Mouse (Mus musculus): Measurements from ENCODE around the gene Gtf2h1. TPM values are rescaled to one million over a fixed set of nuclear protein-coding genes. Genes with fewer than 3 reads are reported as not detected.

Gene Gtf2h1
- polyA plus RNA-seq, 2 experiments = 34.2 to 53.1 TPM

- H3K4me1 ChIP-seq (ENCODE audit: control insufficient read depth, insufficient read depth, low read length) = no peaks in the 10 kb centered on the region
- H3K4me3 ChIP-seq (replicated peaks; ENCODE audit: low read length) = no peak overlapping the region
- no peaks in the 10 kb centered on the region for H3K9me3 ChIP-seq (ENCODE audit: control insufficient read depth, low read length)
- DNase-seq (ENCODE audit: low spot score) (no peak), ATAC-seq (ENCODE audit: low FRiP score, low read depth) (no peak)
- 94% methylated on average over 5 of the region's 5 CpGs for WGBS
- no peak overlapping the region for H3K4me2 ChIP-seq (replicated peaks; ENCODE audit: low read depth, low read length, severe bottlenecking)
- no peak for TF ChIP-seq POLR2A (IDR thresholded peaks at IDR 0.05; ENCODE audit: borderline replicate concordance, extremely low read depth, insufficient read depth, insufficient read length)
- H3K9ac ChIP-seq (ENCODE audit: low read depth, low read length, severe bottlenecking) = no peak overlapping the region
- H3K27ac ChIP-seq (replicated peaks; ENCODE audit: low read depth, low read length) = no peak overlapping the region
- H3K36me3 ChIP-seq (ENCODE audit: control insufficient read depth, insufficient read depth, low read length) = peaks cover 75% of the 10 kb centered on the region
- no peaks in the 10 kb centered on the region for H3K27me3 ChIP-seq (ENCODE audit: control insufficient read depth, insufficient read depth, low read length)
Observed at GRCm38 (mm10) chr7:46762601-46763000, 33.3 kb upstream of the Gtf2h1 start.

- Histone ChIP-seq H3K27me3 (ENCODE audit: control insufficient read depth, insufficient read depth, low read length) (no peaks in the 10 kb centered on the region), H3K9ac (ENCODE audit: low read depth, low read length, severe bottlenecking) (no peak overlapping the region), H3K36me3 (ENCODE audit: control insufficient read depth, insufficient read depth, low read length) (peaks cover 84% of the 10 kb centered on the region), H3K4me1 (ENCODE audit: control insufficient read depth, insufficient read depth, low read length) (no peaks in the 10 kb centered on the region), H3K27ac (replicated peaks; ENCODE audit: low read depth, low read length) (no peak overlapping the region), H3K4me2 (replicated peaks; ENCODE audit: low read depth, low read length, severe bottlenecking) (no peak overlapping the region), H3K4me3 (replicated peaks; ENCODE audit: low read length) (no peak overlapping the region), H3K9me3 (ENCODE audit: control insufficient read depth, low read length) (no peaks in the 10 kb centered on the region)
- WGBS = 96% methylated on average over 8 of the region's 8 CpGs
- ATAC-seq (ENCODE audit: low FRiP score, low read depth) = no peak
- no peak for TF ChIP-seq POLR2A (IDR thresholded peaks at IDR 0.05; ENCODE audit: borderline replicate concordance, extremely low read depth, insufficient read depth, insufficient read length)
- DNase-seq (ENCODE audit: low spot score) = no peak
Observed at GRCm38 (mm10) chr7:46764672-46765071, 31.2 kb upstream of the Gtf2h1 start.

DNA sequence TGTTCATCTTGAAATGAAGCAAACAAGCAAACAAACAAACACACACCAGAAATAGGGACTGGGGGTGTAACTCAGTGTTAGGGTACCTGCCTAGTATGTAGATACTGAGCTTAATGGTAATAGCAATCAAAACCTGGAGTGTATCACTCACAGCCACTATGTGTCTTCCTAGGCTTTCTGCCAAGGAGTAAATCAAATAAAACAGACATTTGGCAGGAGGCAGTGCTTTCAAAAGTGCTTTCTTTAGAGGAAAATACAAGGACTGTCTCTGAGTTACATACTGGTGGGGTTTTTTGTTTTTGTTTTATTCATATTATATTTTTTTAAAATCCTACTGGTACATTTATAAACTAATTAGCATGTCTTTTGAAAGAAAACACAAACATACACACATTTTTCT, 28.5 kb upstream of the Gtf2h1 start:
- Histone ChIP-seq H3K36me3 (ENCODE audit: control insufficient read depth, insufficient read depth, low read length) (peaks cover 77% of the 10 kb centered on the region), H3K9ac (ENCODE audit: low read depth, low read length, severe bottlenecking) (no peak overlapping the region), H3K27ac (replicated peaks; ENCODE audit: low read depth, low read length) (no peak overlapping the region), H3K9me3 (ENCODE audit: control insufficient read depth, low read length) (no peaks in the 10 kb centered on the region), H3K4me1 (ENCODE audit: control insufficient read depth, insufficient read depth, low read length) (no peaks in the 10 kb centered on the region), H3K4me2 (replicated peaks; ENCODE audit: low read depth, low read length, severe bottlenecking) (no peak overlapping the region), H3K4me3 (replicated peaks; ENCODE audit: low read length) (no peak overlapping the region), H3K27me3 (ENCODE audit: control insufficient read depth, insufficient read depth, low read length) (no peaks in the 10 kb centered on the region)
- TF ChIP-seq POLR2A (IDR thresholded peaks at IDR 0.05; ENCODE audit: borderline replicate concordance, extremely low read depth, insufficient read depth, insufficient read length) = no peak
- no peak for ATAC-seq (ENCODE audit: low FRiP score, low read depth)
- no peak for DNase-seq (ENCODE audit: low spot score)

DNA sequence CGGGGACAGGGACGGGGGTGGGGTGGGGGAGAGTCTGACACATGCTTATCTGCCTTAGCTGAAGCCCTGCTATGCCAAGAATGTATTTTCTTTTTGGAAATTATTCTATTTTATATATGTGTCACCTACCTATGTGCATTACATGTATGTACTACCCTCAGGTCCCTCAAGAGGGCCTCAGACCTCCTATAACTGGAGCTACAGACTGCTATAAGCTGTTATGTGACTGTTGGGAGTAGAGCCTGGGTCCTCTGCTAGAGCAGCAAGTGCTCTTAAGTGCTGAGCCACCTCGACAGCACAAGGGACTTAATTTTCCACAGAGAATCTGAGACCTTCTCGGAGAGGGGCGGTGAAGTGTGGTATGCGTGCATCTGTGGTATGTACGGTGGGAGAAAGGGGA, 27.5 kb upstream of the Gtf2h1 start:
- H3K9ac ChIP-seq (ENCODE audit: low read depth, low read length, severe bottlenecking) = no peak overlapping the region
- H3K4me2 ChIP-seq (replicated peaks; ENCODE audit: low read depth, low read length, severe bottlenecking) = no peak overlapping the region
- H3K9me3 ChIP-seq (ENCODE audit: control insufficient read depth, low read length) = no peaks in the 10 kb centered on the region
- WGBS = 93% methylated on average over 7 of the region's 7 CpGs
- no peaks in the 10 kb centered on the region for H3K4me1 ChIP-seq (ENCODE audit: control insufficient read depth, insufficient read depth, low read length)
- no peak overlapping the region for H3K27ac ChIP-seq (replicated peaks; ENCODE audit: low read depth, low read length)
- peaks cover 77% of the 10 kb centered on the region for H3K36me3 ChIP-seq (ENCODE audit: control insufficient read depth, insufficient read depth, low read length)
- DNase-seq (ENCODE audit: low spot score) (no peak), ATAC-seq (ENCODE audit: low FRiP score, low read depth) (no peak)
- no peaks in the 10 kb centered on the region for H3K27me3 ChIP-seq (ENCODE audit: control insufficient read depth, insufficient read depth, low read length)
- H3K4me3 ChIP-seq (replicated peaks; ENCODE audit: low read length) = no peak overlapping the region
- TF ChIP-seq POLR2A (IDR thresholded peaks at IDR 0.05; ENCODE audit: borderline replicate concordance, extremely low read depth, insufficient read depth, insufficient read length) = no peak

GRCm38 (mm10) chr7:46770706-46771105, 25.2 kb upstream of the Gtf2h1 start:
- H3K4me2 ChIP-seq (replicated peaks; ENCODE audit: low read depth, low read length, severe bottlenecking) = no peak overlapping the region
- TF ChIP-seq POLR2A (IDR thresholded peaks at IDR 0.05; ENCODE audit: borderline replicate concordance, extremely low read depth, insufficient read depth, insufficient read length) = no peak
- no peak overlapping the region for H3K4me3 ChIP-seq (replicated peaks; ENCODE audit: low read length)
- no peaks in the 10 kb centered on the region for H3K9me3 ChIP-seq (ENCODE audit: control insufficient read depth, low read length)
- H3K4me1 ChIP-seq (ENCODE audit: control insufficient read depth, insufficient read depth, low read length) = no peaks in the 10 kb centered on the region
- WGBS = 66% methylated on average over 4 of the region's 4 CpGs
- ATAC-seq (ENCODE audit: low FRiP score, low read depth) (peak; percentile 47; the same call in 1 of the 2 replicates), DNase-seq (ENCODE audit: low spot score) (peak; percentile 54)
- peaks cover 81% of the 10 kb centered on the region for H3K36me3 ChIP-seq (ENCODE audit: control insufficient read depth, insufficient read depth, low read length)
- no peak overlapping the region for H3K9ac ChIP-seq (ENCODE audit: low read depth, low read length, severe bottlenecking)
- H3K27ac ChIP-seq (replicated peaks; ENCODE audit: low read depth, low read length) = no peak overlapping the region
- no peaks in the 10 kb centered on the region for H3K27me3 ChIP-seq (ENCODE audit: control insufficient read depth, insufficient read depth, low read length)
